Mouse (Mus musculus): ENCODE measurements at regions not wholly inside any gene's neighbourhood (a gene's known extent, or its start where the extent isn't known, plus 50 kb on each side); places are given as distances from the start of the nearest gene placed in this dataset.

DNA sequence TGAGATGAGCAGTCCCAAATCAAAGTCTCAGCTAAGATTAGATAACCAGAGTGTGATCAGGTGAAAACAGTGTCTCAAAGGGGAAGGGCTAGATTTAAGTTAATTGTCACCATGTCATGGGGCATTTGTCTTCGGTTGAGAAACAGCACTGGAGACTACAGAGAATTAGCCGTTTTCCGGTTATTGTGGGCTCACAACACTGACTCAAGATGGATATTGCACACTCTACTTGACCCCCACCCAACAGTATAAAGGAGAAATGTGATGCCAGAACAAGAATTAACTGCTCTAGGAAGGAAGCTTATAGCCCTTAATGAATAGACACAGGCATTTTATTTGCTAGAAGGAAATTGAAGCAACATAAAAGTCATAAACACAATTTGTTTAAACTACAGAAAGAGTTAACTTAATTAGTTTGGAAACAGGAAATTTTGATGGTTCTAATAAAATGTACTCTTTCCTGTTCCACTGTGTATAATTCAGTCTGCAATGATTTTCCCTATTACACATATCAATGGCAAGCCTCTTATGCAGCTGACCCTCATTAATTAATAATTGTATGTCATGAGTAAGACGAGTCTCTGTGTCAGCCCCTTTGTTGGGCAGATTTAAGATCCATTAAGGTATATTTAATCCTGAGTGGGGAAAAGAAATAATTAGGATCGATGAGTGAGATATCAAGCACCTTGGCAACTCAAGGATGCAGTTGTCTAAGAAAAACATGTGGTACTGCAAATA is 277.4 kb upstream of the Tmeff2 start:
- DNase-seq (ENCODE audit: low spot score in 2 of 2), result no peak

DNA sequence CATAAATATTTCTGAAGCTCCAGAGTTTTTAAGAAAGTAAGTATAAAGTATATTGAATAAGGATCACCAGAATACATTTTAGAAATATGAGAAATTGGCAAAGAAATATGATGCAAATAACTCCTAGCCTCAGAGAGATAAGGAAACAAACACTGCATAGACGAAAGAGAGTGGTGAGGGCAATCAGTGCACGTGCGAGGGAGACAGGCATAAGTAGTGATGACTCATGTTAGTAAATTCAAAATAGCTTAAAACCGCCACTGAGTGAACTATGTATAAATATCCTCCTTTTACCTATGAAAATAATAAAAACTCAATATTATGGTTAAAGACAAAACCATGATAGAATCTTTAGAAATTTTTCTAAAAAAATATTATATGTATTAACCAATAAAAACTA is 271.4 kb upstream of the Tmeff2 start:
- DNase-seq (ENCODE audit: low spot score in 2 of 2), result no peak

DNA sequence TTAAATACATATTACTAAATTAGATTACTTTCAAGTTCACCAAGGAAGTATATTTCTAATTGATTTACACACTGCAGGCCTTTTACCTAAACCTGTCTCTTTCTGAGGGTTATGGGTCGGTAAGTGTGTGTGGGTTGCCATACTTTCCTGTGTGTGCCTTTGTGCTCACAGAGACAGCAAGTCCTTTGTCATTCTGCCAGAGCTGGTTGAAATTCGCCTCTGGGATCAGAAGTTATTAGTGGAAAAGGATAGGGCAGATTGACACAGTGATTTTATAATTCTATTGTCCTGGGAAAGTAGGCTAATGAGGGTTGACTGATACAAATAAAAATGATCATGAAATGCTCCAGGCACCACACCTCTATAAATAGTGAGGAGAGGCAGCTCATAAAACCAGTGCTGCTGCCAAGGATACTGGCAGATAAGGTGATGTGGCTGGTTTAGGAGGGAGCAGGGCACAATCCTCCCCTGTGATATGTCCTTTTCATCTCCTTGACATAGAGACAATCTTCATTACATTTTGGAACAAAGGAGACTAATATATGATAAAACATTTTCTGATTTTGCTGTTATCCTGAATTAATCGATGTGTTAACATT is 270.9 kb upstream of the Tmeff2 start:
- DNase-seq (ENCODE audit: low spot score in 2 of 2), result no peak

DNA sequence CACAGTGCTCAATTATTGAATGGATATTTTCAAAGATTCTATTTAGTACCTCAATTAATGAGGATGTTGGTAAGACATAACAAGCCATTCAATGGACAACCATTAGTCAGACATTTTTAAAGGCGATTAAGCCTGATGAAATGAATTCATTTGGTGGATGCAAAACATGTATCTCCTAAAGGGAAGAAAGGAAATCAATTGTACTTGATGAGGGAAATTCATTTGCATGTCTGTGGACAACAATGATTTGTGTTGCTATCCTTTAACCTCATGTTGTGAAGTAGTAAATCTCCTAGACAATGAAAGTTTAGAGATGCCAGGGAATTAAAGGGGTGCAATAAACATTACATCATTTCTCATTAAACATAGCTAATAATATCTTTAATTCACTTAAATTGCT is 262.5 kb upstream of the Tmeff2 start:
- no peak for DNase-seq (ENCODE audit: low spot score in 2 of 2)

DNA sequence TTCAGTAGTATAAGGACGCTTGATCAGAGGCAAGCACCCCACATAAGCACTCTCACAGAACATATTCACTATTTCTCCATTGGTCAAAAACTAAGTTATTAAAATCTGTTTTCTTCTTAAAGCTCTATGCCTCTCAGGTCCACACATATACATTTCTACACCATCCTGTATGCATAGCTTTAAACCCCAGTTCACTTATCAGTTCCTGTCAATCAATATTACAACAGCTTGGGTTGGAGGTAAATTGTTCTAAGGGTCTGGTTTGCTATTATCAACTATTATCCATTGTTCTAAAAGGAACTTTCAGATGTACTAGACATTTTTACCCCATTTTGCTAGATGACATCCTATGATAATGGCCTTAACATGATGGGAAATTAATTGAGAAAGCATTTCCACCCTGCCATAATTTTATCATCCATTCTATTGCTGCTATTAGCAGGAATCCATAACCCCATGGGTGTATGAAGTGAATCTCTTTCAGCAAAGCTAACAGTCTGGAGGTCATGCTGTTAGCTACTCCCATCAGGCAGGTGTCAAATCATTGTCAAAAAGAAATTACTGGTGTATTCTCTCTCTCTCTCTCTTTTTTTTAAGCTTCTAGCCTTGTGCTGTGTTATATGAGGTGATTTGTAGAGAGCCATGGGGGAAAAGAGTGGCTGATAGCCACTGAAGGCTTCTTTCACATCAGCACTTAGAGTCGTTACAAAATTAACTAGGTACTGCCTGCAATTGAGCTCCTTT is 253.3 kb upstream of the Tmeff2 start:
- DNase-seq (ENCODE audit: low spot score in 2 of 2), result no peak

DNA sequence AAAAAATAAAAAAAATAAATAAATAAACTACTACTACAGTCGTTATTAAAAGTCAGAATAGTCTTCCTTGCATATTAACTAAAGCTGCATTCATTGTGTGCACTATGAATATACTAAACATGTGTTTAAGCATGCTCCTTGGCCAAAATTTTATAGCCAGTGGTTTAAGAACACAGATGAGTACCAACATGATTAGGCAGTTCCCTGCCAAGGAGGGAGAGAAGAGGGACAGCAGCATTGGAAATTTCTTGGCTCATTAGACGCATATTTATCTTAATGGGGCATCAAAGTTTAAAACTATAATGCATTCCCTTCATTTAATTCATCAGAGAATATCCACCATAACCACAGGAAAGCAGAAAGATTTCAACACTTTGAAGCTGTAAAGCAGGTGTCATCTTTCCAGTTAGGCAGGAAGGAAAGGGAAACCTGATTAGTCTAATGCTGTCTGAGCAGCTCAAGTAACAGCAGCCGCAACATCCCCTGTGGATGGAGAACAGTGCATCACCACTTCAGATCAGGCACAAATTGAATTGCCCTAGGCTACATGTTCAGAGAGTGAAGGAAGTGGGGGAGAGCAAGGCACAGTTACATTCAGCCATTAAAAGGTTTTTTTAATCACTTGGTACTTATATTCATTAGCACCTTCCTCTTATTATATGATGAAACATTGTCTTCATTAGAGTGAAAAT is 248.3 kb upstream of the Tmeff2 start:
- DNase-seq (ENCODE audit: low spot score in 2 of 2), result no peak

DNA sequence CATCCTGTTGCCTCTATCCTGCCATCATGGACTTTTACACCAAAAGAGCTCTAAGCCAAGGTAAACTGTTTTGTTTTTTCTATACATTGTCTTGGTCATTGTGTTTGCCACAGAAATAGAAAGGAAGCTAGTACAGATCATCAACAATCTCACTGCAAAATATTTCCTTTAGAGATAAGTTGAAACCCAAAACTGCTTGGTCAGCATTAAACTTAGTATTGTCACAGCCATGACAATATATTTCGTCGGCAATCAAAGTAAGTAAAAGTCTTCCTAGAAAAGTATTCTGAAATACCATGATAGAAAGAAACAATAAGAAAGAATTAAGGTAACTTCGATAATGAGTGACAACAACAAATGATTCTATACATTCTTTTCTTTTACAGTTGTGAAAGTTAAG is 235.3 kb upstream of the Tmeff2 start:
- no peak for DNase-seq (ENCODE audit: low spot score in 2 of 2)

DNA sequence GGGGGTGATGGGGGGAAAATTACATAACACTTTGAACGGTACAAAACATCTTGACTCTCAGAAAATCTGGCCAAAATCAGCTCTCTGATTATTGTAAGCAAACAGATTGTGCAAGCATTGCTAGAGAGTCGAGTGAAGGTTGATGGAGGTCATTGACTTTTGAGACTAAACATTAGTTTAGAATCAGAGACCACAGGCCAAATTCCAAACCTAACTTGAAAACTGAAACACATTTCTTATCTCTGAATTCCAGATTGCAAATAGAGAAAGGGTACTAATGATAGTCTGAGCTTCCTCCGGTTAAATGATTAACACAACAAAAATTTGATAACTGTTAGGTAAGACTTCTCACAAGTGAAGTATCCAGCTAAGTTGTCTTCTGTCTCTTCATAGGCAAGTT is 217.5 kb upstream of the Tmeff2 start:
- DNase-seq (ENCODE audit: low spot score in 2 of 2), result no peak

DNA sequence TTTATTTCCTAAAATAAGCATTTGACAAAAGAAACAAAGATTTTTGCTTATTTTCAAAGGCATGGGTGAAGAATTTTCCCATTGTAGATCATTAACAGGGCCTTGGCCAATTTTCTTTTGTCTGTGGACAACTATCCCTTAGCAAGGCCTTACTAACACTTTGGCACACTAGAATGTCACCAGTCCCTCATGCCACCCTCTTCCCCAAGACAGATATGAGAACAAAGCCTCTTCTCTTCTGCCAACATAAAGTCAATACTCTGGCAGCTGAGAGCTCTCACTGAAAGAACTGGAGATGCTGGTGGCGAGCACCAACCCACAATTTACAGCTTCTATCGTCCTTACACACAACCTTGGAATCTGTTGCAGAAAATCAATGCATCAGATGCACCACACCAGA is 215.1 kb upstream of the Tmeff2 start:
- DNase-seq (ENCODE audit: low spot score in 2 of 2), result no peak

DNA sequence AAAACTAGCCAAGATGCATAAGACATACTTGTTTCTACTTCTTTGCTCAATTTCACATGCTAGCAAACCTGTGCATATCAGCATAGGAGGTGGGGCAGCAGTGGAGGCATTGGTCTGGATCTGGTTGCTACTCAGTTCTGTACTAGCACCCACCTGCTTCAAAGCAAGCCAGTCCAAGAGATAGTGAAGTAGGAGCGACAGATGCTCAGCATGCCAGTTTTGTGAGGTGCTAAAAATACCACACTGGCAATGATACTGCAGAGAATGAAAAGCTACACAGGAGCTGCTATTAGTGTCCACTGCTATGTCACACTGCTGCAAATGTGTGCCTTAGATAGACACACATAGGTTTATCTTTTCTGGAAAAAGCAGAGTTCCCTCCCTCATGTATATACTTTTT is 203.5 kb upstream of the Tmeff2 start:
- DNase-seq (ENCODE audit: low spot score in 2 of 2), result peak in 1 of 2 experiments; percentile 5

DNA sequence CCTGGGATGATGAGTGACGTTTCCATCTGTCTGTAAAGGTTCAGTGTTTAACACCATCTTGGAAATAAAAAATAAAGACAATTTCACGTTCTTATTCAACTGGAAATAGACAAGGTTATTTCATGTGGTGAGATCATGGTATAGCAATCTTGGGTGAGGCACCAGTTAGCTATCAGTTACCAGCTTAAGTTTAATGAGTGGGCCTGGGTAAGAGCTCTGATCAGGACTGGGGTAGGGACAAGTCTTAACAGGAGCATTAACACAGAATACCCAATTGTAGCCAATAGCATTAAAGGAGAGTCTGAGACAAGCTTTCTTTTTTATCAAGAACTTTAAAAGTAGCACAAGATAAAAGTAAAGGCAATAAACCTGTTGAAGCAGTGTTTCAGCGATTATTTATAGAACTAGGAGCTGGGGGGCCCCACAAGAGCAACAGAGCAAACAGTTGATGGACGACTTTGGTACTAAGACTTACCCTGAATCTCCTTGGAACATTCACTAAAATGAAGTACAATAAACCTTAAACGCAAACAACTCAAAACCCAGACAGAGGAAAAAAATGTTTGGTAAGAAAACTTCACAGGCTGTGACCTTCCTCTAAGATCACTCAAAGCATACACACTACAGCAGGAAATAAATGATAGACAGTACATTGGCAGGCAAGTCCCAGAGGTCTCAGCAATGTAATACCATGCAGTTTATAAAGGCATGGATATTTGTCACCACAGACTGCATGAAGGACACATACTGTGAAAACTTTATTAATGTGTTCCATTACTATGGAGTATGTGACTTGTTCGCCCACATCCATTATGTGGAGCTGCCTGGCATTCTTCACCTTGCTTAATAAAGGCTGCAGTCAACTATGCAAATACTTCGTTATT is 202.9 kb upstream of the Tmeff2 start:
- no peak for DNase-seq (ENCODE audit: low spot score in 2 of 2)

DNA sequence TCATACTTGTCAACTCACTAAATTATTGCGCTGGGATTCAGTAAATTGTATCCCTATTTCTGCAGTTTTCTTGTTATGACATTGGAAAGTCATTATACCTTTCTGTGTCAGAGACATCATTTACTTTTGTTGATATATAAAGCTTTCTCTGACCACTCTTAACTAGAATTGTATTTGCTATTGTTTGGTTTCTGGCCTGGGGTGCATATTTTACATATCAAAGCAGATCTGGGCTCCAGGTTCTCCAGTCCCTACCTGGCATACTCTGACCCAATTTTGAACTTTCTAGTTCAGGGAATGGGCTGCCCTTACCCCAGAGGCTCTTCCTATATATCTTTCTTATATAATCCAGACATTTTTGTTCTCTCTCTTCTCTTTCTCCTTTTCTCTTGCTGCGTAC is 195.8 kb upstream of the Tmeff2 start:
- DNase-seq (ENCODE audit: low spot score in 2 of 2), result no peak

DNA sequence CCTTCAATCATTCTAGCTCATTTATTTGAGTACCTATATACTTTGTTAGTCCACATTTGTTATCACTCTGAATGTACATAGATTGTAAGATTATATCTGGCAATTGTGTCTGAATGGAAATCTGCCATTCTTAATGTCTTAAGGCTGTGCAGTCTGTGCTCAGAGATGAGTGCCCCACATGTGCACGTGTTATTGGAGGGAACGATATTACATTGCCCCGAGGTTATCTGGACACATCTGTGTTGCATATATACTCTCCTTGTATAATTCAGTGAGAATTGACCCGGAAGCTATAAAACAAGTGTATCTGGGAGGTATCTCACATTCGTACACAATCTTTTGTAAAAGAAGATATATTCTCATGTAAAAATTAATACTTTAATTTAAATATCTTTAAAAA is 155.4 kb upstream of the Tmeff2 start:
- no peak for DNase-seq (ENCODE audit: low spot score in 2 of 2)

DNA sequence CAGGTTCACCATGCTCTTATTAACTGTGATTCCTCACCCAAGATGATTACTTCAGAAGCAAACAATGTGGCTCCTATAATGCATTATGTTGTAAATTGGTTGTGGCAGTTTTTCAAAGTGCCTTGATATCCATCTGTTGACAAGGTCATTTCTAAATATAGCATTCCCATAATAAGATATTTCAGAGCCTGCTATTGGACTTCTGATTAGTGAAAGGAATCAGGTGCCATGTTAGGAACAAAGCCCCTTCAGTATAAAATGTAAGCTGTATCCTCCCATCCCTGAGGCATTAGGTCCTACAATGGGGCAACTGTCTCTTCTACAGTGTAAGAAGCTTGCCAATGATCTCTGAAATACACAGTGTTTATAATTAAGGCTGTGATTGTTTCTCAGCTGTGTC is 130.2 kb upstream of the Tmeff2 start:
- DNase-seq (ENCODE audit: low spot score in 2 of 2), result no peak

DNA sequence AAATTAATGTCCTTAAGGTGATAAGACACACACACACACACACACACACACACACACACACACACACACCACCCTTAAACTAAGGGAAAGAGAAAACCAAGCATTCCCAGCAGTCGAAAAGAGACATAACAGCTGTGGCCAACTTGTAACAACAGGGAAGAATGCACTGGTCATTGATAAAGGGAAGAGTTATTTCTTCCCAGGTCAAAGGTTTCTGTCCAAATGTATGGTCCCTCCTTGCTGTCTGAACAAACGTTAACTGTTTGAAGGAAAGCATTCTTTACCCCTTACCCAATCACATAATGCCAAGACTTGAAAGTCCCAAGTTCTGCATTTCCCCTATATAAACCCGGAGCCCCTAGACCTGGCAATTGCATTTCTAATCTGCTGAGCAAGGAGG is 105.2 kb upstream of the Tmeff2 start:
- no peak for DNase-seq (ENCODE audit: low spot score in 2 of 2)

DNA sequence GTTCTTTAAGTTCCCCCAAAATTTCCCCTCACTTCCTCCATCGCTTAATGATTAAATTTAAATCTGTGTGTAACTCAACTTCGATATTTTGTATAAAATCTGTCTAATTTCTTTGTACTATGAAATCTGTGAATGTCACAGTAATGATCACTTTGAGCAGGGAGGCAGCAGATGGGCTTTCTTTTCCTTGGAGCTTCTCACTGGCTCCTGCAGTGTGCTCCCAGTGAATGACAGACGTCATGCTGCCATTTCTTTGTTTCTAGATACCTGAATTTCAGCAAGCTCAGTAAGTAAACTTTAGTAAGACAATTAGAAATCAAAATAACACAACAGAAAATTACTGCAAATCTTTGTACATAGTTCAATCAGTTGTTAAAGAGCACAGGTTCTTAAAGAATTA is 102.3 kb upstream of the Tmeff2 start:
- DNase-seq (ENCODE audit: low spot score in 2 of 2), result no peak

DNA sequence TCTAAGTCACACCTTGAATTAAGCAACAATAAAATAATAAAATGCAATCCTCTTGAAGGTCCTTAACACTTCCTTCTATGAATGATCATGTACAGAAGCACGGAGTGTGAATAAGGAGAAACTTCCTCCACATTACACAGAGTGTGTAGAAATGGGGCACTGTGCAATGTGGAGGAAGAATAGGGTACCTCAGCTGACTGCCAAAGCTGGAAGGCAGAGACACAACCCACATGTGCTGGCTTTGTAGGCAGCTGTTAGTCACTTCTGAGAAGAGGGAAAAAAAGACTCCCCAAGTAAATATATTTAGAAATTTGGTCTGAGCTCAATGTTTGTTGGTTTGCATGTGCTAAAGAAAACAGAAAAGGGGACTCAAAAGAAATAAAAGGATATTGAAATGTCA is 94.1 kb upstream of the Tmeff2 start:
- peak; percentile 7 to 34 for DNase-seq (ENCODE audit: low spot score in 2 of 2)

DNA sequence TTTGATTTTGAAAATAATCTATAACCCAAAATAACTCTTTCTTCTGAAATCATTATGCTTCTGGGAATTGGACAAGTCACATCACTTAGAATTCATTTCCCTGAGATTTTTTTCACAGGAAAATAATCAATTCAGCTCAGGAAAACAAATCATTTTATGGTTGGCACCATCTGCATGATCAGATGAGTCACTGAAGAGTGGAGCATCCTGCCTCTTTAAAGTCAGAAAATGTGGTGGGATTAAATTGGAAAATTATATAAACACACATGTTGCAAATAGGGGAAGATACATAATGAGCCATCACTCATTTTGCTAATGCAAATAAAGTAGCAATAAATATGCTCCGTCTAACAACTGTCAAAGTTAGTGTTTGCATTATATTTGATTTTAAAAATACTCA is 93.6 kb upstream of the Tmeff2 start:
- DNase-seq (ENCODE audit: low spot score in 2 of 2), result no peak

DNA sequence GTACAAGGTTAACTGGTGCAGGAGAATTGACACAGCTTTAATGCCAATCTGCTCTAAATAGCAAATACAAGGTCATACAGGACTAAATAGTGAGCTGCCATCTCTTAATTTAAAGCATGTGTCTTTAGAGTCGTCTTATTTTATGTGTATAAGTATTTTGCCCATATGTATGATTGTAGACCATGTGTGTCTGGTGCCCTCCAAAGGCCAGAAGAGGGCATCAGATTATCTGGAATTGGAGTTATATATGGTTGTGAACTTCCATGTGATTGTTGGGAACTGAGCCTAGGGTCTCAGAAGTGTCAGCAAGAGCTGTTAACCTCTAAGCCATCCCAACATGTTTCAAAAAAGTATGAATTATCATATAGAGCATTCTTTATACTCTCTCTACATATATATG is 68.8 kb upstream of the Tmeff2 start:
- DNase-seq (ENCODE audit: low spot score in 2 of 2), result no peak

DNA sequence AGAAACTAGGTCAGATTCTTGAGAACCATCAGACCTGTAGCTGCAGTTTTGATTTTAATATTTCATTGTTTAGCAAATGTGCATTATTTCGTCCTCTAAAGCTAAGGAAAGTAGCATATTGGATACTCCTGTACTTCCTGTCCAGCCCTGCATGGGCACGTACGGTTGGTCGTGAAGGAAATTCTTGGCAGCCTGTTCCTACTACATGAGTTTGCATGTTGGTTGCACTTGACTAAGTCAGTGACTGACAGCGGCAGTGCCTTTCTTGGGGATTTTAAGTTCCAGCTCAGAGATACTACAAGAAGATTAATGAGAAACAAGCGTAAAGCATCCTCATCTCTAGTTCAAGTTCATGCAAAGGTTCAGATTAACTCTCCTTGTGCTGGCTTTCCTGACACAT is 64.3 kb upstream of the Tmeff2 start:
- DNase-seq (ENCODE audit: low spot score in 2 of 2), result no peak

DNA sequence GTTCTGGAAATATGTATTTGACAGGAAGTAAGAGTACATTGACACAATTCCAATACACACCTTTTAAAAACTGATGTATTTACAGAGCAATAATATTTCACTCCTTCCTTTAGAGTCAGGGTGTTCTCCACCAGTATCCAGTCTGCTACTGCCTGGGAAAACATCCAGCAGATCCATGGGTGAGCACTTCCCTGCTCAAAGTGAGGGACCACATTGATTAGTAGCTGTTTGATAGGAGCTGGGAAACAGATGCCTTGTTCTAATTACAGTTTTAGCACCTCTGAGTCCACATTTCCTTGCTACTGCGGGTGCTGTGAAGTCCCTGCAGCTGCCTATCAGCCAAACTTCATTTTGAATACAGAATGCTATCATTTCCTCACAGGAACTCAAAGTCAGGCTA is 53.3 kb upstream of the Tmeff2 start:
- DNase-seq (ENCODE audit: low spot score in 2 of 2), result no peak
